Mouse (Mus musculus): ENCODE results near the gene Stx12. TPM values are rescaled to one million over a fixed set of nuclear protein-coding genes. Genes with fewer than 3 reads are reported as not detected.

Stx12 gene
- total and polyA plus RNA-seq, 3 experiments: 16.8 to 22.0 TPM; not detected in 1

GRCm38 (mm10) chr4:132816404-132816803 lies 67.9 kb downstream of the Stx12 start:
- Histone ChIP-seq H3K4me1 (ENCODE audit: control insufficient read depth in 1 of 2, insufficient read depth in 2 of 2, low read length in 2 of 2) (peaks cover 0 to 2% of the 10 kb centered on the region in 2 experiments; a peak in 1 of 4 replicates), H3K27ac (ENCODE audit: control insufficient read depth, low read depth, low read length) (no peak overlapping the region), H3K9ac (ENCODE audit: control insufficient read depth, low read depth, low read length, poor library complexity, severe bottlenecking) (no peak overlapping the region), H3K36me3 (ENCODE audit: control insufficient read depth in 1 of 2, insufficient read depth in 2 of 2, low read length in 2 of 2) (peaks cover 0 to 4% of the 10 kb centered on the region in 2 experiments; a peak in 1 of 4 replicates), H3K27me3 (ENCODE audit: control insufficient read depth in 1 of 2, insufficient read depth in 2 of 2, low read length in 2 of 2) (no peaks in the 10 kb centered on the region), H3K79me2 (ENCODE audit: control insufficient read depth, insufficient read depth, low read length, poor library complexity) (no peaks in the 10 kb centered on the region), H3K9me3 (replicated peaks; ENCODE audit: insufficient read depth, low read length) (no peaks in the 10 kb centered on the region), H3K4me3 (ENCODE audit: control insufficient read depth in 1 of 2, insufficient read depth in 1 of 2, low read depth in 2 of 2, low read length in 2 of 2) (no peak overlapping the region)
- TF ChIP-seq SIN3A (IDR thresholded peaks at IDR 0.05; ENCODE audit: low read length) (no peak), TBP (IDR thresholded peaks at IDR 0.05; ENCODE audit: low read depth, low read length) (no peak), ZKSCAN1 (IDR thresholded peaks at IDR 0.05; ENCODE audit: low read depth, low read length) (no peak), MAFK (IDR thresholded peaks at IDR 0.05; ENCODE audit: borderline replicate concordance, low read depth, low read length) (no peak), RAD21 (IDR thresholded peaks at IDR 0.05; ENCODE audit: low read depth, low read length) (no peak), GABPA (IDR thresholded peaks at IDR 0.05; ENCODE audit: low read depth, low read length) (no peak), ELF1 (IDR thresholded peaks at IDR 0.05; ENCODE audit: low read depth, low read length) (no peak), GATA1 (IDR thresholded peaks at IDR 0.05; ENCODE audit: low read depth, low read length) (no peak), MYC (IDR thresholded peaks at IDR 0.05; ENCODE audit: low read depth, low read length) (no peak), TCF12 (IDR thresholded peaks at IDR 0.05; ENCODE audit: low read depth, low read length) (no peak), USF2 (IDR thresholded peaks at IDR 0.05; ENCODE audit: borderline replicate concordance in 1 of 2, insufficient read depth in 1 of 2, low read depth in 1 of 2, low read length in 2 of 2) (no peak), MAZ (IDR thresholded peaks at IDR 0.05; ENCODE audit: low read depth, low read length) (no peak)
- DNase-seq (ENCODE audit: low read depth, low spot score): no peak

- TF ChIP-seq RAD21 (IDR thresholded peaks at IDR 0.05; ENCODE audit: low read depth, low read length) (no peak), ZC3H11A (IDR thresholded peaks at IDR 0.05; ENCODE audit: low read depth, low read length) (no peak), GATA1 (IDR thresholded peaks at IDR 0.05; ENCODE audit: low read depth, low read length) (no peak), NELFE (IDR thresholded peaks at IDR 0.05; ENCODE audit: low read depth, low read length) (no peak), POLR2A (IDR thresholded peaks at IDR 0.05; ENCODE audit: control insufficient read depth in 1 of 2, insufficient read depth in 1 of 2, low read depth in 1 of 2, low read length in 2 of 2, poor library complexity in 1 of 2) (no peak), ETS1 (IDR thresholded peaks at IDR 0.05; ENCODE audit: low read depth, low read length) (no peak), SMC3 (IDR thresholded peaks at IDR 0.05; ENCODE audit: low read depth, low read length) (no peak), MAFK (IDR thresholded peaks at IDR 0.05; ENCODE audit: borderline replicate concordance, low read depth, low read length) (no peak), TBP (IDR thresholded peaks at IDR 0.05; ENCODE audit: low read depth, low read length) (no peak), CHD1 (IDR thresholded peaks at IDR 0.05; ENCODE audit: low read depth, low read length) (no peak), TAL1 (IDR thresholded peaks at IDR 0.05; ENCODE audit: low read length) (no peak), MYC (IDR thresholded peaks at IDR 0.05; ENCODE audit: low read depth, low read length) (no peak), MAX (IDR thresholded peaks at IDR 0.05; ENCODE audit: low read length) (no peak), POLR2AphosphoS5 (IDR thresholded peaks at IDR 0.05; ENCODE audit: borderline replicate concordance, low read depth, low read length) (no peak), MYB (IDR thresholded peaks at IDR 0.05; ENCODE audit: low read depth, low read length) (no peak)
- peaks cover 0 to 26% of the 10 kb centered on the region in 2 experiments; a peak in 2 of 4 replicates for H3K36me3 ChIP-seq (ENCODE audit: control insufficient read depth in 1 of 2, insufficient read depth in 2 of 2, low read length in 2 of 2)
- no peak overlapping the region for H3K9ac ChIP-seq (ENCODE audit: control insufficient read depth, low read depth, low read length, poor library complexity, severe bottlenecking)
- peak; percentile 37 for DNase-seq (ENCODE audit: low read depth, low spot score)
- no peaks in the 10 kb centered on the region for H3K79me2 ChIP-seq (ENCODE audit: control insufficient read depth, insufficient read depth, low read length, poor library complexity)
- no peak overlapping the region for H3K4me3 ChIP-seq (ENCODE audit: control insufficient read depth in 1 of 2, insufficient read depth in 1 of 2, low read depth in 2 of 2, low read length in 2 of 2)
- H3K27ac ChIP-seq (ENCODE audit: control insufficient read depth, low read depth, low read length): no peak overlapping the region
- H3K9me3 ChIP-seq (replicated peaks; ENCODE audit: insufficient read depth, low read length): no peaks in the 10 kb centered on the region
- peaks cover 18 to 28% of the 10 kb centered on the region in 2 experiments for H3K4me1 ChIP-seq (ENCODE audit: control insufficient read depth in 1 of 2, insufficient read depth in 2 of 2, low read length in 2 of 2)
- no peaks in the 10 kb centered on the region for H3K27me3 ChIP-seq (ENCODE audit: control insufficient read depth in 1 of 2, insufficient read depth in 2 of 2, low read length in 2 of 2)
These were observed 74.7 kb downstream of the Stx12 start for GRCm38 (mm10) chr4:132809621-132810020.

All from MEL (cell line).